Comparison of ENCODE assay signal across 8 mouse cellular contexts in genomic region chr13:113034950-113035421, GRCm38 (mm10). TPM values are rescaled to one million over a fixed set of nuclear protein-coding genes. Genes with fewer than 3 reads are reported as not detected.
A peak's percentile ranks its signal among the peaks of the same experiment; 100 is the strongest.
DNase-seq lines count a peak whose midpoint lies in the region; ATAC-seq and TF ChIP-seq lines count a peak whose summit lies in the region.

Cdc20b (plus strand) TSS chr13:113035111.

- peak within 1 kb of the TSS; percentile 47 for H3K9ac ChIP-seq in hindbrain, postnatal 0 days (replicated peaks; ENCODE audit: low read length)
- no peak within 1 kb of the TSS for H3K9ac ChIP-seq in liver, adult 2 months (ENCODE audit: low read depth, low read length)
- H3K9ac ChIP-seq in midbrain, embryonic 16.5 days (ENCODE audit: low read depth, low read length), result peak within 1 kb of the TSS; percentile 59

- peak; percentile 33 for DNase-seq in kidney, adult 18-20 months
- DNase-seq in kidney, adult 8-10 months, result no peak
- DNase-seq in cerebellum, postnatal 10 days, result peak; percentile 46 to 62
- DNase-seq in gastrocnemius, adult 2 months, result peak; percentile 54
- DNase-seq in hindbrain, postnatal 0 days (ENCODE audit: low spot score), result peak; percentile 27
- no peak for DNase-seq in liver, adult 2 months (ENCODE audit: extremely low read depth, low read depth, low spot score)
- DNase-seq in spleen, postnatal 14 days (ENCODE audit: low spot score in 2 of 2), result peak; percentile 21 to 22

- H3K4me2 ChIP-seq in hindbrain, postnatal 0 days (ENCODE audit: low read depth, low read length), result peak within 1 kb of the TSS; percentile 85
- peak within 1 kb of the TSS; percentile 99 for H3K4me2 ChIP-seq in midbrain, embryonic 16.5 days (ENCODE audit: low read length)

- H3K4me3 ChIP-seq in gastrocnemius, adult 2 months, result peak within 1 kb of the TSS; percentile 64
- peak within 1 kb of the TSS; percentile 48 for H3K4me3 ChIP-seq in hindbrain, postnatal 0 days (ENCODE audit: low read length)
- H3K4me3 ChIP-seq in liver, adult 2 months (ENCODE audit: insufficient read depth, low read depth, low read length), result peak within 1 kb of the TSS; percentile 32; the same call in 1 of the 2 replicates
- H3K4me3 ChIP-seq in midbrain, embryonic 16.5 days (ENCODE audit: low read depth, low read length), result peak within 1 kb of the TSS; percentile 54

- H3K4me1 ChIP-seq in hindbrain, postnatal 0 days (ENCODE audit: insufficient read depth, low read length), result 0 out of 2 replicates have a peak, but pooled peaks cover 7% of the 10 kb centered on the region
- H3K4me1 ChIP-seq in liver, adult 2 months (ENCODE audit: control insufficient read depth, insufficient read depth, low read length), result peaks cover 3% of the 10 kb centered on the region; the same call in 1 of the 2 replicates
- H3K4me1 ChIP-seq in midbrain, embryonic 16.5 days (ENCODE audit: control insufficient read depth, insufficient read depth, low read length), result peaks cover 17% of the 10 kb centered on the region

- ATAC-seq in hindbrain, postnatal 0 days, result peak; percentile 8; the same call in 1 of the 2 replicates
- ATAC-seq in midbrain, embryonic 16.5 days, result 0 out of 2 replicates have a peak, but pooled peaks have one; percentile 15

- TF ChIP-seq CTCF in gastrocnemius, adult 2 months (IDR thresholded peaks at IDR 0.05), result no peak
- TF ChIP-seq CTCF in hindbrain, postnatal 0 days (IDR thresholded peaks at IDR 0.05; ENCODE audit: low read depth), result no peak
- no peak for TF ChIP-seq CTCF in liver, adult 2 months (IDR thresholded peaks at IDR 0.05; ENCODE audit: low read depth, low read length)

- no peak for TF ChIP-seq POLR2A in liver, adult 2 months (IDR thresholded peaks at IDR 0.05; ENCODE audit: extremely low read depth, insufficient read depth, low read length)

- H3K27me3 ChIP-seq in hindbrain, postnatal 0 days (ENCODE audit: insufficient read depth, low read length), result no peaks in the 10 kb centered on the region
- peaks cover 17% of the 10 kb centered on the region; the same call in 1 of the 2 replicates for H3K27me3 ChIP-seq in liver, adult 2 months (ENCODE audit: control insufficient read depth, insufficient read depth, low read length)
- H3K27me3 ChIP-seq in midbrain, embryonic 16.5 days (ENCODE audit: control insufficient read depth, insufficient read depth, low read depth, low read length), result peaks cover 21% of the 10 kb centered on the region

- no peaks in the 10 kb centered on the region for H3K9me3 ChIP-seq in hindbrain, postnatal 0 days (ENCODE audit: low read length)
- H3K9me3 ChIP-seq in midbrain, embryonic 16.5 days (replicated peaks; ENCODE audit: control insufficient read depth, low read length, poor library complexity, severe bottlenecking), result no peaks in the 10 kb centered on the region

- no peaks in the 10 kb centered on the region for H3K79me2 ChIP-seq in liver, adult 2 months (ENCODE audit: control insufficient read depth, insufficient read depth, low read length)

- H3K36me3 ChIP-seq in hindbrain, postnatal 0 days (ENCODE audit: insufficient read depth, low read length), result no peaks in the 10 kb centered on the region
- H3K36me3 ChIP-seq in liver, adult 2 months (ENCODE audit: control insufficient read depth, insufficient read depth, low read length), result no peaks in the 10 kb centered on the region
- no peaks in the 10 kb centered on the region for H3K36me3 ChIP-seq in midbrain, embryonic 16.5 days (ENCODE audit: control insufficient read depth, insufficient read depth, low read length)

- intact Hi-C loops in gastrocnemius, adult 2 months (cut with DNase I), result loop anchor here (5.0 to 10.0 kb wide), 2 partner anchors 48 to 360 kb away; partner anchors contain the start of gene Ccno

- no peak within 1 kb of the TSS for H3K27ac ChIP-seq in gastrocnemius, adult 2 months
- H3K27ac ChIP-seq in hindbrain, postnatal 0 days, result no peak within 1 kb of the TSS
- no peak within 1 kb of the TSS for H3K27ac ChIP-seq in liver, adult 2 months (replicated peaks; ENCODE audit: insufficient read depth, low read depth, low read length)
- H3K27ac ChIP-seq in midbrain, embryonic 16.5 days (ENCODE audit: low read length), result no peak within 1 kb of the TSS

- WGBS in hindbrain, postnatal 0 days, result under 1% methylated on average over 45 of the region's 46 CpGs
- 1% methylated on average over 46 of the region's 46 CpGs for WGBS in liver, adult 2 months
- under 1% methylated on average over 46 of the region's 46 CpGs for WGBS in midbrain, embryonic 16.5 days

RNA-seq across cellular contexts. Expression of gene Cdc20b, which starts in this region (rescaled TPM):
- not detected for total RNA-seq in gastrocnemius, adult 2 months (2021)
- total RNA-seq in hindbrain, postnatal 0 days (2014; rRNA removed), result 2.4 and 3.1 TPM in 2 replicates
- polyA plus RNA-seq in hindbrain, postnatal 0 days (2015; fragmentation: Nextera tagmentation; extraction: Ambion mirVana), result 0.34 and 0.60 TPM in 2 replicates
- not detected in 2 replicates for total RNA-seq in liver, adult 2 months (2014; rRNA removed)
- polyA plus RNA-seq in liver, adult 2 months (2012; rRNA removed), result not detected in 2 replicates
- 0.51 and 0.55 TPM in 2 replicates for polyA plus RNA-seq in midbrain, embryonic 16.5 days (2015; fragmentation: Nextera tagmentation; extraction: Ambion mirVana)

Comparison
In these comparisons a context has a peak if more than half of its experiments do, and no peak if none do; other contexts are left out.
1. DNase-seq: peak in kidney, adult 18-20 months (single experiment), cerebellum, postnatal 10 days (2 of 2), hindbrain, postnatal 0 days (single experiment) and spleen, postnatal 14 days (2 of 2); none in kidney, adult 8-10 months (0 of 2) and liver, adult 2 months (single experiment).
2. Peak in DNase-seq and H3K4me3 ChIP-seq in gastrocnemius, adult 2 months; RNA of the gene not detected or under 1 TPM.
3. Peak in ATAC-seq, H3K4me3 ChIP-seq, H3K9ac ChIP-seq and H3K4me2 ChIP-seq in midbrain, embryonic 16.5 days; RNA of the gene not detected or under 1 TPM.
4. Peak in every context shown above with its lines, with median percentiles within 50 percentile points of each other: H3K4me3 ChIP-seq.